Mouse (Mus musculus) kidney, adult 8-10 months (tissue): ENCODE measurements around the gene Gm20671.
A peak's percentile ranks its signal among the peaks of the same experiment; 100 is the strongest.
"Not testable (repeated sequence)": the region's sequence is repeated elsewhere in the genome, so short reads cannot be mapped to it uniquely, and the experiment has no call there.

Source experiments
- DNase-seq, 2 experiments: peaks; one replicate each; pipeline ENCODE4 v3.0.0; 2022

Gm20671 gene

GRCm38 (mm10) chr5:32784726-32785125 lies 42.2 kb downstream of the Gm20671 start:
- no peak for DNase-seq

DNA sequence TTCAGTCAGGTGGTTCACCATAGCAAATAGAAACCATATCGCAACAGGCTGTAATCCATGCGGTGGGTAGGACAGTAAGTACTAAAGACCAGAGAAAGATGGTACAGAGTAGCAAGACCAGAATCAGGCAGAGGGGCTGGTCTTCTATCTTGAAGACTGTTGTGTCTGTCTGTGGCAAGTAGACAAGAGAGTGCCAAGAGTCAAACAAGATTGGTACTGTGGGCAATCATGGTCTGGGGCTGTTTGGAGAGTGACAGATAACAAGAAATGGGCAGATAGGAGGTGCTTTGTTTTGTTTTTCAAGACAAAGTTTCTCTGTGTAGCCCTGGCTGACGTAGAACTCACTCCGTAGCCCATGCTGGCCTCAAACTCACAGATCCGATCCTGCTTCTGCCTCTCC lies 45.3 kb downstream of the Gm20671 start:
- no peak for DNase-seq

DNA sequence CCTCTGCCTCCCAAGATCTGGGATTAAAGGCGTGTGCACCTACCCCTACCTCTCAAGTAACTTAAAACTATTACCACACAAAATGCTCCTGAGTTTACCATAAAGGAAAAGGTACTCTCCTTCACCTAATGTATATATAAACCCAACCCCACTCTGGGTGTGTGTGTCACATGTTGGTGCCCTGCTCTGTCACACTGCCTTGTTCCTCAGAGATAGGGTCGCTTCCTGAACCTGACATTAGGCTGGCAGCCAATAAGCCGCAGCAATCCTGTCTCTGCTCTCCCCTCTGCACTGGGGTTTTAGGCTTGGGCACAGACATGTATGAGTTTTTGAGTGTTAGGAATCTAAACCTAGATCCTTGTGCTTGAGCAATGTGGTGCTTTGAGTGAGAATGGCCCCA lies 48.7 kb downstream of the Gm20671 start:
- no peak for DNase-seq

DNA sequence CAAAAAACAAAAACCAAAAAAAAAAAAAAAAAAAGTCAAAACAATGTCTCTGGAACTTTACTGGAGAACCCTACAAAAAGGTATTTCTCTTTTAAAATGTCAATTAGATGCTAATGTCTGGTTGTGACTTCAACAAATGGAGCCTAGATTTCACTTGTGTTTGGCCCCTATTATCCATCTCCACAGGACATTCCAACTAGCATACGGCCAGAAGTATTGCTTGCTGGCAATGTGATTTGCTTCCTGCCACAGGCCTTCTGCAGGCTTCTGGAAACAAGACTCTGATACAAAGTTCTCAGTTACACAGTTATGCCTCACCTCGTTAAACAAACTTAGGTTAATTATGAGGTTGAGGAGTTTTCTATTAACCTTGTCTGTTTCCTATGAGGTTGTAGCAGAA lies 54.5 kb downstream of the Gm20671 start:
- DNase-seq = no peak

DNA sequence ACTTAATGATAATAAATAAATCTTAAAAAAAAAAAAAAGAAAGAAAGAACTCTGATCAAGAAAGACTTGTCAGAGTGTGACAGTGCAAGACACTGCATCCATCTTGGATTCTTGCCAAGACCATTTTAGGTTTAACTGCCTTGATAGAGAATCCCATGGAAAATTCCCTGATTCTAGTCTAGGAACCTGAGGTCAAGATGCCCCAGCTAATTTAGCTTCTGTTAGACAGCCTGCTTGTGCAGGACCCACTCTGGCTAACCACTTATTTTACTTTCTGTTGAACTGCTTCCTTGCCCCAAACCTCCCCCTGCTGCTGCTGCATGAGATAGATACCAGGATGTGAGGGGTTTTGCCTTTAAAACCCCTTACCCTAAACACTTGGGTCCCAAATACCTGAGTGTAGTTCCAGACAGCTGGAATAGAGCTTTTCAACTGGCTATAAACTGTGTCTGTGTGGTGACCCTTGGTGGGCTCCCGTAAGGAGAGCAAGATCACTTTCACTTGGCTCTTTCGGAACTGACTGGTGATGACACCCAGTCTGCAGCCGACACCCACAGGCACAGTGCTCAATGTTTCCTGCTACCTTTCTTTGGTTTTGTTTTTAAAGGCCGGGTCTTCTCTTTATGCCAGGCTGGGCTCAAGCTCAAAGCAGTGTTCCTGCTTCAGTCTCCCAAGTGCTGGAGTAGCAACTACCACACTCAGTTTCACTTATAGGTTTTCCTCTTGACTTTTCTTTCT lies 59.1 kb downstream of the Gm20671 start:
- no peak for DNase-seq

- no peak for DNase-seq
Measured at GRCm38 (mm10) chr5:32767004-32767403, 59.9 kb downstream of the Gm20671 start.

DNA sequence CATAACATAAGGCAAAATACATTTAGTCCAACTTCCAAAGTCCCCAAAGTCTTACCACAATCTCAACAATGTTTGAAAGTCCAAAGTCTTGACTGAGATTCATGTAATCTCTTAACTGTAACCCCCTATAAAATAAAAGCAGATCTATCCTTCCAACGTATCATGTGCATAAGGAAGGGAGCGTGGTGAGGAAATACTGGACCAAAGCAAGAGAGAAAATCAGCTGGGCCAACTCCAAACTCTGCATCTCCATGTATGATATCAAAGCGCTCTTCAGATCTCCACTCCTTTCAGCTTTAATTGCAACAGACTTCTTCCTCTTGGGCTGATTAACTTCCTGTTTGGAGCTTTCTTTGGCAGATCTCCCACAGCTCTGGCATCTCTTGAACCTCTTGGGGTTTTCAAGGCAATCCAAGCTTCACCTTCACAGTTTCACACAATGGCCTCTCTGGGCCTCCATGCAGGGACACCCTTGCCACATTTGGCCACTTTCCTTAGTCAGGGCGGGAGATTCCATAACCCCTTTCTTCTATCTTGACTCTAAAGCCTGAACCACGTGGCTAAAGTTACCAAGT lies 65.3 kb downstream of the Gm20671 start:
- no peak for DNase-seq

DNA sequence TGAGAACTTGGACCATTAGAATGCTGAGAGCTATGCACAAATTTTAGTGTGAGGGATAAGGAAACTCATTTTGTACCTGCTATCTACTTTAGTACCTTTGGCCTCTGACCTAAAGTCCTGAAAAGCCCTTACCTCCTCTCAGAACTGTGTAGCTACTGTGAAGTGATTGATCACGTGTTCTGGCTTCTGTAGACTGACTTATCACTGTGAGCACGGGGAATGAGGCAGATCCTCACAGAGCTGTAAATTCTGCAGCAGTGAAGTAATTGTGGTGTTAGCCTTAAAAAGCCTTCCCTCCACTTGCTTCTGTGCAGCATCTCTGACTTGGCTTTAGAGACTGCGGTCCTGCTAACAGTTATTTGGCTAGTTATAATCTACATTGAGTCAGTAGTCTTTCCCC lies 66.1 kb downstream of the Gm20671 start:
- DNase-seq = no peak

DNA sequence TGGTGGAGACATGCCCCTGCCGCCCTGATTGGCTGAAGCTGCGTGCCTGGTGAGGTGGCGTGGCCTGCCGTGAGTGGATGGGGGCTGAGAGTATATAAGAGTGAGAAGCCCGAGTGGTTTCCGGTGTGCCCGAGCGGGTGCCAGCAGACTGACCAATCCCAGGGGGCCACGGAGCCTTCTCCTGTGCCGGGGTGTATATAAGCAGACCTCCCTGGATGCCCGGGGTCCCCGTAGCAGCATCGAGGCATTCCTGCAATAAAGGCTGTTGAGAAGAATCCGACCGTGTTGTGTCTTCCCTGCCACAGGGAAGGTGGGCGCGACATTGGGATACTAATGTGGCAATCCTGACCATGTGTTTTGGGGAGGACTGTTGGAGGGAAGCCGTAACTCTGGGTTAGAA lies 66.6 kb downstream of the Gm20671 start:
- DNase-seq = not testable (repeated sequence)

DNA sequence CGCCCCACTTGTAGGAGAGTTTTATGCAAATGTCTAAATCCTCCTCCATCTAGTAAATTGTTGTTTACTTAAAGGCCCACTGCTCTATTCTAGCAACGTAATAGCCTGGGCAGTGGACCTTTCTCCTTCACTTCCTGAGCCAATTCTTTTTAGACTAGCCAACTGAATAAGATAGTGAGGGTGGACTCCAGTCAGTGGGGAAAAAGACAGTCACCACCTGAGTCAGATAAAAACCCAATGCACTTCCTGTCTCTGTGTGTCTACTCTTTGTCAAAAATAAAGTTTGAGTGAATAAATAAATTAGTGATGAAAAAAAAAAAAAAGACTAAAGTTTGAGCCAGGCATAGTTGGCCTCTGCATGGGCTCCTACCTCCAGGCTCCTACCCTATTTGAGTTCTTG lies 67.2 kb downstream of the Gm20671 start:
- no peak for DNase-seq

DNA sequence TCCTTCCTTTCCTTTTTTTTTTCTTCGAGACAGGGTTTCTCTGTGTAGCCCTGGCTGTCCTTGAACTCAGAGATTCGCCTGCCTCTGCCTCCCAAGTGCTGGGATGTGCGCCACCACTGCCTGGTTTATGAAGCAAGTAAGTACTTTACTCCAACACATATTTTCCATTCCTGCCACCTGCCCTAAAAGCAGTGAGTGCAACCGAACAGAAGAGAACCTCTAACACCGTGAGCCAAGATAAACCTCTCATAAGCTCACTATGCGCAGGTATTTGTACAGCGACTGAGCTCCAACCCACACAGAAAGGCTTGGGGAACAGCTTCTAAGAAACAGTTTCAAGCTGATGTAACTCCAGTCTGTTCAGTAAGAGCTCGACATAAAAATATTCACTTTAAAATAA lies 70.8 kb downstream of the Gm20671 start:
- DNase-seq = no peak

DNA sequence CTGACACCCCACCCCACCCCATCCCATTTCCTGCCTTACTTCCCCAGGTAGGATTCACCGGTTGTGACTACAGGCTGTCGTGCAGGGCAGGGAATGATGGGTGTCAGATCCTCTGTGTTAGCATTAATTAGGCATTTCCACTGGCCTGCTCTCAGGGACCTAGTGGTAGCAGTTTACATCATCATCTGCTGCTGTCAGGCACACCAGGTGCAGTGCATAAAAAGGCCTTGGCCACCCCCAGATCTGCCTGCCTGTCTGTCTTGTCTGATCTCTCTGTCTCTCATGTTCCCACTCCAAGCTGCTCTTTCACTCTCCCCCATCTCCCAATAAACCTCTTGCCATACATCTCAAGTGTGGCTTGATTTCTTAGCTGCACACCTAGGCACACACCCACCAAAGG lies 75.2 kb downstream of the Gm20671 start:
- no peak for DNase-seq

- no peak for DNase-seq
Measured at GRCm38 (mm10) chr5:32748936-32749335, 78.0 kb downstream of the Gm20671 start.

DNA sequence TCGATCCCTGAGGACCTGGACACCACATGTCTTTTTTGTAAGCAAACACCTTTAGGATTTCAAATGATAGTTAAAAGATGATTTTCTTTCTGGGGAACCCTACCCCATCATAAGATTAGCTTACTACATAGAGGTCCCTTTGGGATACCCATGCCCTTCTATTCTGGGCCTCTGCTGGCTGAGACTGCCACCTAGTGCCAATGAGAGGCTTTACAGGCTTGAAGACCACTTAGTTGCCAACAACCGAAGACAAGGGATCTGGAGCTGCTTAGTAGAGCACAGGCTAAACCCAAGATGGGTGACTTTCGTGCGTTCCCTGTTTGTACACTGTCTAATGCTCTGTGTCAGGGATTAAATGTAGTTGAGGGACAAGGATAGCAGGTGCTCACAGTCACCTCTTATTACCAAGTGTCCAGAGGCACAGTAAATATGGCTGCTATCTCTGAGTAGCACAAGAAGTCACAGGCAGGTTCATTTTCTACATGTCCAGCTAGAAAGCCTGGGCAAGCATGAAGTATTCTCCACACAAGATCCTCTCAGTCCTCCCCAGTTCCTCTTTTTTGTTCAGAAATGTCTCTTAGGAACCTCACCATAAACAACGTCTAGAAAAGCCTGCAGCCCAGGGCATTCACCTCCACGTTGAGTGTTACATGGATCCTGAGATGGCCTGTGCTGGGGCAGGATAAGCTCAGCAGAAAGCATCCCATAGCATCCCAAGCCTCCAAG lies 79.1 kb downstream of the Gm20671 start:
- peak; percentile 34 to 47 for DNase-seq

DNA sequence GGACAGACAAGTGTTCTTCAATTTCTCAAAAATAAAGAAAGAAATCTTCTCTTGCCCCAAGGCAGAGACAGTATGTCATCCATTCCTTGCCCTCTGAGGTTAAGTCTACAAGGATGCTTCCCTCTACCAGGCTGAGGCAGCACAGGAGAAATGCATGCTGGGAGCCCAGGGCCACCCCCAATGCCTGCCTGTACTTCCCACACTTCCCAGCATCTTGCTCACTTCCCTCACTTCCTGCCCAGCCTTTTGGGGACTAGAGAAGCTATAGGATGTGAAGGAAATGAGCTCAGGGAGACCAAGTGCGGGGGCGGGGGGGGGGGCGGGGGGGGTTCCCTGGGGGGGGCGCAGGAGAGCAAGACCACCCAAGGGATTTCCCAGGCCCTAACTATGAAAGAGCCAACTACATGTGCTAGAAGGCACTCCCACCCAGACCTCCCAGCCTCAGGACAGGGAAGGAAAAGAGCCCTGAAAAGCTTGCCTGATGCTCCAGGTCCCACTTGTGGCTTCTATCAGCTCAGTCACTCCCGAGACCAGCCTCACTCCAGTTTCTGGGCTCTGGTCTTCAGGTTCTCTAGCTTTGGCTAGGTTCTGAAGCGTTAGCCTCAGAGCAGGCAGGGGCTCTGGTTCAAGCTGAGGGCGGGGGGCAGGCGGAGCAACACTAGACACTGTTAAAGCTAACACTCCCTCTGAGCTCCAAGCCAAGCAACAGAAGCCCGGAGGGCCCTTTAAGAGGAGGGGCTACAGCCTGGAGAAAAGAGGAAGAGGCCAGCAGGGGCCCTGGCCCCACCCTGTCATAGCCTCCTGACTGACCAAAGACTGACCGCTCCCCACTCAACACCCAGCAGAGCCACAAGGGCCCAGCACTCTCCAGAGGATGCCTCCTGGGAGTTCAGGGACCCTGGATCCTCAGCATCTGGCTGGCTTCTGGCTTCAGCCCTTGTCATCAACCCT lies 80.9 kb downstream of the Gm20671 start:
- peak; percentile 73 to 79 for DNase-seq

DNA sequence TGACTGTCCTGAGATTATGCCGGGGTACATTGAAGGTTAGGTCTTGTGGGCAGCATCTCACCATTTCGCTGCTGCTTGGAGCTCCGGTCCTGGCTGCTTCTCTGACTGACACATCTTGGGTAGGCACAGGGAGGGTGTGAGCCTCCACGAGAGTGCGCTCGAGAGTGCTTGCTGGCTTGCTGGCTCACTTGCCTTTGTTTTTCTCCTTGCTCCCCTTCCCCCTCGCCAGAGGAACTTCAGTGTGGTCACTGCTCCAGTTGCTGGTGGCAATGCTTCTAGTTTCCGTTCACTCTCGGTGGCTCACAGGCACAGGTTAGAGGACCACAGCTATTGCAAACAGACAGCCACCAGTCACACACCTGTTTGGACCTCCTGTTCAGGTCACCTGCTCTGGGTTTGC lies 84.8 kb downstream of the Gm20671 start:
- no peak for DNase-seq

GRCm38 (mm10) chr5:32741377-32741776 lies 85.5 kb downstream of the Gm20671 start:
- DNase-seq = not testable (repeated sequence)

- not testable (repeated sequence) for DNase-seq
Measured at GRCm38 (mm10) chr5:32740850-32741249, 86.1 kb downstream of the Gm20671 start.

- no peak for DNase-seq
Measured at GRCm38 (mm10) chr5:32740138-32740537, 86.8 kb downstream of the Gm20671 start.

- DNase-seq = not testable (repeated sequence)
Measured at GRCm38 (mm10) chr5:32736770-32737169, 90.1 kb downstream of the Gm20671 start.

DNA sequence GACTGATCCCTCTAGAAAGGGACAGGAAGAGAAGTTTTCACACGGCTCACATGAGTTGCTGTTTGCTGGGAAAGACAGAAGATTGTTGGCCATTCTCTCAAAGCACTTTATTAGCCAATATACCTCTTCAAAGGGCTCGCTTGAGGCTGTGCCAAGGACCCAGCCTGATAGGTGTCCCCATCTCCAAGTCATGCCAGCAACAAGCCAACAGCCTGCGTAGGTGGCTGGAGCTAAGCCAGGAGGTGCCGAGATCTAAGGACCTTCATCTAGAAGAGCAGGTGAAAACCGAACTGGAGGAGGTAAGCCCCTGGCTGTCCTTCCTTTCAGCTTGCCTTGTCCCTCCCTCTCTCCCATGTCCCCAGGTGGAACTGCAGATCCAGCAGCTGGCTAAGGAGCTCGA lies 91.1 kb downstream of the Gm20671 start:
- no peak for DNase-seq

DNA sequence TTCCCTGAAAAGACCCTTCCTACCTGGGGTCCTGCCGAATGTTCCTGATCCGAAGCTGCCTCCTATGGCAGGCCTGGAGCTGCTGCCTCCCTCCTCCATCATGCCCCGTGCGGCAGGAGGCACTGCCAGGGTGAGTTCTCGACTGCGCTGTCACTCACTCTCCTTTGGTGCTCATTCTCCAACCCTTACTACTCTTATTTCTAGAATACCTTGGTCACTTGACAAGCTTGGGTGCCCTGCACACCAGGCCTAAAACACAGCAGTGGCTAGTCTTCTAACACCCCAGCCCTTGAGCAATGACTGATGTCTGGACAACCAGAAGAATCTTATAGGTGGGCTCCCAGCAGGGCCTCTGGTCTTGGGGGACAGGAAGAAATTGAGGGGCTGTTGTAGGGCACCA lies 93.0 kb downstream of the Gm20671 start:
- DNase-seq = not testable (repeated sequence)

DNA sequence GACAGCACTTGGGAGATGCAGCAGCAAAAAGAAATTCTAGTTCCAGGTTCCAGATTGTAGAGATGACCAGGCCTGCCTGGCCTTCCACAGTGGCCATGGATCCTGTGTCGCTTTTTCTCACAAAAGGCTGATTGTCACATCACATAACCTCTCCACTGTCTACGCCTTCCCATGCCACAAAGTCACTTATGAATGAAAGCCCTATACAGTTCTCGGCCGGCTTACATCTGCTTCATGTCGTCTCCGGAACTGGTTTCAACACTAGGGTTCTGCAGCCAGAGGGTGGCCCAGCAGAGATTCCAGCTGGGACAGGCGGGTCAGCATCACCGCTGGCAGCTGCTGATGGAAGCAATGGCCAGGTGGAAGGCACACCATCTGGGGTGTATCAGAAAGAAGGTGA lies 98.1 kb downstream of the Gm20671 start:
- no peak for DNase-seq
